Mouse (Mus musculus) kidney, postnatal 14 days (tissue): Measurements from ENCODE around the gene Atp11b.

Experiments
- DNase-seq: peaks from one replicate; pipeline ENCODE4 v3.0.0; 2022; ENCODE audit warnings: mixed read lengths

The Atp11b gene

DNA sequence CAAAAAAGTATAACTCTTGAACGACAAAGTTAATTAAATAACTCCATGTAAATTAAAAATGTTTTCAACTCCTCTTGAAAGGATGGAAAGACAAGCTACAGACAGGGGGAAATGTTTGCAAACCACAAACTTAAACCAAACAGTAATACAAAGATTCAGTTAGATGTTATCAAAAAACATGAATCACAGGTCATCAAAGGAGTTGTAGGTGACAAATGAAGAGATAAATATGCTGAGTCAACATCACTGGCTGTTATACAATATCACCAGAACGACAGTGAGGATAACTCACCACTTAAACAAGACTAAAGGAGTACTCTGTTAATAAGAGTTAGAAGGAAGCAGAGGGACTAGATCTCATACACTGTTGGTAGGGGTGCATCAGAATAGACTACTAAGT, 48.1 kb downstream of the Atp11b start:
- no peak for DNase-seq

DNA sequence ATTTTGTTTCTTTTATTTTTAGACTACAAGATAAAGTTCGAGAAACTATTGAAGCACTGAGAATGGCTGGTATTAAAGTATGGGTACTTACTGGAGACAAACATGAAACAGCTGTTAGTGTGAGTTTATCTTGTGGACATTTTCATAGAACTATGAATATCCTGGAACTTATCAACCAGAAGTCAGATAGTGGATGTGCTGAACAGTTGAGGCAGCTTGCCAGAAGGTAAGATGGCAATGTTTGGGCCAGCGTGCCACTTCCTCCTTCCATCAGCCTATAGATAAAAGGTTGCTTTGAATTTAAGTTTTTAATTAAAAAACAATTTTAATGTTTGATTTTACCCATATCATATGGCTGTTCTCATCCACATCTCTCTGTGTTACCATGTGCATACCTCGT, 66.0 kb downstream of the Atp11b start:
- no peak for DNase-seq

DNA sequence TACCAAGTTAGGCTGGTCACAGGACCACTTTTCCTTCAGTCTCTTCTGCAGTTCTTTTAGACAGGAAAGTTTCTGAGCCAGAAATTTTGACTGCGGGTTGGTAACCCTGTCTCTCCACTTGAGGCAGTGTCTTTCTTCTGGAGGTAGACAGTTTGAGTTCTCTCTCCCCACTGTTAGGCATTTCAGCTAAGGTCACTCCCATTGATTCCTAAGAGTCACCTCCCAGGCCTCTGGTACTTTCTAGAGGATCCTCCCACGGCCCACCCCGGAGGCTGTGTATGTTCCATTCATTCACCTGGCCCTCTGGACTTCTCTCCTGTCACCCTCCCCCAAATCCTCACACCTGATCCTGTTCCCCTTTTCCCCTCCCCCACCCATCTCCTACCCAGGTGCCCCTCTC, 68.1 kb downstream of the Atp11b start:
- DNase-seq: no peak

DNA sequence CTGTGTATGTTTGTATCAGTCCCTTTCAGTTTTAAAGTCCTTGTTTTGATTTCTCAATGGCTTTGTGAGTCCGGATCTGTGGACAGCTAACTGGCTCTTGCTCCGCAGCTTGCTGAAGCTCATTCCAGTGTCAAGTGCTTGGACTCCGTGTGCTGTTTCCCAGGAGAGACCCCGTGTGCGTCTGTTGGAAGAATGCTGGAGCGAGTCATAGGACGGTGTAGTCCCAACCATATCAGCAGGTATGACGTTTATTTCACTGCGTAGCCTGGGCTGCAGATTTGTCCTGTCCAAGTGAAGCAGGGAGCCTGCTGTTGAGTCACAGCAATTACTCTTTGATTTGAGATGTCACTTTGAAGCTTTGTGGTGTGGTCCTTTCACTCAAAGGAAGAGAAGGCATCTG, 95.4 kb downstream of the Atp11b start:
- no peak for DNase-seq

DNA sequence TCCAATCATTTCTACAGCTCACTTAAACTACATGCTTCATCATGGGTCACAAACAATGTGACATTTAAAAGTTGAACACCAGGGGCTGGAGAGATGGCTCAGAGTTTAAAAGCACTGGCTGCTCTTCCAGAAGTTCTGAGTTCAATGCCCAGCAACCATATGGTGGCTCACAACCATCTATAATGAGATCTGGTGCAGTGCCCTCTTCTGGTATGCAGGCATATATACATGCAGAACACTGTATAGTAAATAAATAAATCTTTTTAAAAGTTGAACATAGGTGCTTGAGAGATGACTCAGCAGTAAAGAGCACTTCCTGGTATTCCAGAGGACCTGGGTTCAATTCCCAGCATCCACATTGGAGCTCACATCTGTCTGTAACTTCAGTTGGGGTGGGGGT, 129.4 kb downstream of the Atp11b start:
- DNase-seq: no peak

DNA sequence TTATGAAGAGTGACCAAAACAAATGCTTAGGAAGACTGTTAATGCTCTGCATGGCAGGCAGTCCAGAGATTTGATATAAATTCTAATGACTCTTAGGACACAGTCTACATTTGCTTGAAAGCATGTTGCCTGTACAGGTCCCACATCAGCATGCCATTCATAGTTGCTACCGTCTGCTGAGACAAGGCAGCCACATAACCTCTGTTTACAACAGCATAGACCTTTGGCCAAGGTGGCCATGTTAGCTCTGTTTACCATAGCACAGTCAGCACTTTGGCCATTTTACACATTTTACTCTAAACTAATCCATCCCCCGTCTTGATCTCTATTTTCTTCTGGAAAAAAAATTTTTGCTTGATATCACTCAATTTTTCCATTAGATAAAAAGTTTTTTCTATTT, 135.6 kb downstream of the Atp11b start:
- DNase-seq: no peak

DNA sequence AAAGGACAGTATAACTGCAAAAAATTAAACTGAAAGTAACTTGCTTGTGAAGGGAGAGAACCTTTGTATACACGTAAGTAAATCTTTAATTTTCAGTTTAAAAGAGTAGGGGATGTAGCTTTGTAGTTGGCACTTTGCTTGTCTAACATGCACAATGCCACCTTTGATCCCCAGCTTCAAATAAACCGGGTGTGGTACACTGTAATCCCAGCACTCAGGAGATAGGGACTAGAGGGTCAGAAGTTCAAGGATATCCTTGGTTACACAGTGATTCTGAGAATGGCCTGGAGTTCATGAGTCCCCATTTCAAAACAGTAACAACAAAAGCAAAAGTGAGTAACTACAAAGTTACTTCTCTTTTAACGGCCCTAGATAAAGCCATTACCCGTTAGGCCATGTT, 137.2 kb downstream of the Atp11b start:
- DNase-seq: no peak

DNA sequence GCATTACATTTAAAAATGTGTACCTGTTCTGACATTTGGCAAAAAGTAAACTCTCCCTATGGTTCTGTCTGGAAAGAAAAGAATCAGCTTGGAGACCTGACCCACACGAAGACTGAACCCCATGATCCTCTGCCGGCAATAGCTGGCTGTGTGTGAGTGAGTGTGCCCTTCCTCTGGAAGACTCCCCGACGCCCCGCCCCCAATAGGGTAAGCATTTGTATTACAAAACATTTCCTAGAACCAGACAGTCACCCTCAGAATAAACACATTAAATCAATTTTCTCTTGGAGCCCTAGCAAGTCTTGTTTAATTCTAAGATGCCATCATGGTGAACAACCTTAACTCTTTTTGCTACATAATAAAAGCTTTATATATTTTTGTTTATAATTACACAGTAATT, 139.2 kb downstream of the Atp11b start:
- DNase-seq: no peak

DNA sequence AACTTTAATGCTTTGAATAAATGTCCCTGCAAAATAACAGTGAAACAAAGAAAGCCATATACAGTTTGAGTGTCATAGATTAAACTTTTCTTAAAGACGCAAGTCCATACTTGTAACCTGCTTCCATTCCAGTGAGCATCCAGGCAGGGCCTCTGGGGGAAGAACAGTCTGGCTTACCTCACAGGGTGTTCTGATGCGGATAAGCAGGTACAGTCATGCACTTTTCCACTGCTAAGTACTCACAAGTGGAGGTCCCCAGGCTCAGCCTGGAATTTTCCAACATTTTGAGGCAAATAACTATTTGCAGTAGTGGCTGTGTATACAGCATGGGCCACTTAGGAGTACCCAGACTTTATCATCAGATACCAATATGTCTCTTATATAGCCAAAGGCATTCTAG, 144.0 kb downstream of the Atp11b start:
- DNase-seq: no peak

DNA sequence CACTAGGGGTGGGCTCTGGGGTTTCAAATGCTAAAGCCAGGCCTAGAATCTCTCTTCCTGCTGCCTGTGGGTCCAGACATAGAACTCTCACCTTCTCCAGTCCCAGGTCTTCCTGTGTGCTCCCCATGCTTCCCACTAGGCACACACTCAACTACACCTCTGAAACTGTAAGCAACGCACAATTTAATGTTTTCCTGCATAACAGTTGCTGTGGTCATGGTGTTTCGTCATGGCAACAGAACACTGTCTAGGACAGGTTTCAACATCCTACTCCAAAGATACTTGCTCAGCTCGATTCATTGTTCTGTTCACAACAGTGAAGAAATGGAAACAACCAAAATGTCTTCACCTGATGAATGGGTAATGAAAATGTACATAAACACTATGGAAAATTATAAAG, 145.2 kb downstream of the Atp11b start:
- no peak for DNase-seq

DNA sequence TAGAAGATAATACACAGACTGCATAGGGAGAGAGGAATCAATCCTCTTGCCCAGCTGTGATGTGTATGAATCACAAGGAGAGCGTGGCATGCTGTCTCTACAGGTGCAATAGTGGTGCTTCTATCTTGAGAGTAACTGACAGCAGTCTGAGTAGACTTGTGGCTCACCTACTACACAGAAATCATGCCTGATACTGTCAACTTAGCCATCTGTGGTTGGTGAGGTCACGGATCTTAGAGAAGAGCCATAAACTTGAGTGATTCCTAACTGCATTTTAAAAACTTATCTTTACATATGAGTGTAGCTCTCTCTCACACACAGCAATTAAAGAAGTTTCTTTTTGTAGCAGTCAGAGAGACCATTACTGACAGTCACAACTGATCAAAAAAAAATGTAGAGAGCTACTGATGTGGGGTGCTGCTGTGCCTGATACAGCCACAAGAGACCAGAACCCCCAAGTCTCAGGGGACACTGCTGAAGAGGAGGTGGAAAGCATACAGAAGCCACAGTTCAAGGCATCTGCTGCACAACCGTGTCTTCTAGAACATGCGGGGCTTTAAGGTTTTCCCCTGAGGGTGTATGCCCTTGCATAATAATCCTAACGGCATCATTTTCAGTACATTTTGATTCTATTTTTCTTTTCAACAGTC, 146.8 kb downstream of the Atp11b start:
- no peak for DNase-seq
